Mouse (Mus musculus) lung, postnatal 36 days (tissue): ENCODE data around the gene Endou.
"Not testable (repeated sequence)": the region's sequence is repeated elsewhere in the genome, so short reads cannot be mapped to it uniquely, and the experiment has no call there.

Experiments used
- DNase-seq: peaks from one replicate; pipeline ENCODE4 v3.0.0; 2022; ENCODE audit warnings: mixed read lengths

Gene Endou

DNA sequence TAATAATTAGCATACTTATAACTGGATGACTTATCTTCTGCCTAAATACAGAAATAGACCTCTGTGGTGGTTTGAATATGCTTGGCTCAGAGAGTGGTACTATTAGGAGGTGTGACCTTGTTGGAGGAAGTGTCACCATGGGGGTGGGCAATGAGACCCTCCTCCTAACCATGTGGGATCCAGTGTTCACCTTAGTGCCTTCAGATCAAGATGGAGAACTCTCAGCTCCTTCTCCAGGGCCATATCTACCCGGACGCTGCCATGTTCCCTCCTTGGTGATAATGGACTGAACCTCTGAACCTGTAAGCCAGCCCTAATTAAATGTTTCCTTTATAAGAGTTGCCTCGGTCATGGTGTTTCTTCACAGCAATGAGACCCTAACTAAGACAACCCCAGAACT lies 53.8 kb downstream of the Endou start:
- no peak for DNase-seq

GRCm38 (mm10) chr15:97675927-97676326 lies 55.2 kb downstream of the Endou start:
- DNase-seq, result no peak

DNA sequence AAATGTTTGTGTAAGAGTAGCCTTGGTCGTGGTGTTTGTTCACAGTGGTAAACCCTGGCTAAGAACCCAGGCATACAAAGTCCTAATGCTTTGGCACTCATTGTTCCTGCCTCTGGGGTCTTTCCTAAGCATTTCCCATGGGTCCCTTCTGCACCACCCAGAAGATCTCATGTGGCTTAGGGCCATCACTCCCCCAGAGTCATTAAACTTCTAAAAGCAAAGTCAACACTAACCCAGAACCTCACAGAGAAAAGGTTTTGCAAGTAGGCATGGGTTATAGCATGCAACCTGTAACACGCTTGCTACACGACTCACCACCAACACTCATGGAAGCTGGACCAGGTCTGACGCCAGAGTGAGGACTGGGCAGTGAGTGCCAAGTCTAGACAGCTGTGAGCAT lies 56.7 kb downstream of the Endou start:
- DNase-seq, result no peak

GRCm38 (mm10) chr15:97673256-97674000 lies 57.7 kb downstream of the Endou start:
- no peak for DNase-seq

GRCm38 (mm10) chr15:97672211-97672765 lies 58.9 kb downstream of the Endou start:
- DNase-seq, result no peak

- DNase-seq, result peak; percentile 43
Measured at GRCm38 (mm10) chr15:97670554-97670953, 60.6 kb downstream of the Endou start.

DNA sequence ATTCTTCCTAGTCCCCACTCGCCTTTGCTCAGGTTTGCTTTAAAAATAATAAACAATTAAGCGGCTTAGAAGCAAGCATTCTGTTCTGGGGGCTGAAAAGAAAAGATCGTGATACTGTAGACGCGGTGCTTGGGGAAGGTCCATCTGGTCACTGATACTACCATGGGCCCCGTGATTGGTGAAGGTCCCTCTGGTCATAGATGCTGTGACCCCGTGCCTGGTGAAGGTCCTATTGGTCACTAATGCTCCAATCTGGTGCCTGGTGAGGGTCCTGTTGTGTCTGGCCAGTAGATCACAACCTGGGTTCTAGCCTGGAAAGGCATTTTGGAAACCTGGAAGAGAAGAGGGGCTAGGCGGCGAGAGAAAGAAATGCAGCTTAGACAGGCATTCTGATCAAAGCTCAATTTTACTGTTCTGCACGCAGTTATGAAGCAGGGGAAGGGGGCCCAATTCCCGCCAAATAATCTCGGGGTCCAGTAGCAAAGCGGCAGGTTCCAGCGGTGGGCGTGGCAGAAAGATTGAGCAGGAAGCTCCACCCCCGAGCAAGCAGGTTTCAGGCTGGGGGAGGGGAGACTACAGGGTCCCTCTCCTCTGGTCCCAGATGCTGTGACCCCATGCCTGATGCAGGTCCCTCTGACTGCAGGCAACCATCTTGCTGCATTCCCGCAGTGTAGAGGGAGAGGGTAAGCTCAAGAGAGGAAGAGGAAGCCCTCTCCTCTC lies 62.8 kb downstream of the Endou start:
- not testable (repeated sequence) for DNase-seq

GRCm38 (mm10) chr15:97667437-97667836 lies 63.7 kb downstream of the Endou start:
- DNase-seq, result peak; percentile 75

DNA sequence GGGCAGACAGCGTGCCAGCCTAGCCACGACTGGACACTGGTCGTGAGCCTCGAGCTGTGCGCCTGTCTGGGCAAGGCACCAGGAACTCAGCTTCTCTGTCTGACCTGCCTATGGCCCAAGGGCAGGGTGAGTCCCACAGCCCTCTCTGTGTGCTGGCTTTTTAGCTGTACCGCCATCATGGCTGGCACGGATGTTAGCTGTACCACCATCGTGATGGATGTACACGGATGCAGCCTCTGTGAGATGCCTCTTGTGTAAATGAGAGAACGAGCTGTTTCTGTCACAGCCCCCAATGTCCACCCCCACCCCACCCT lies 64.7 kb downstream of the Endou start:
- DNase-seq, result no peak

DNA sequence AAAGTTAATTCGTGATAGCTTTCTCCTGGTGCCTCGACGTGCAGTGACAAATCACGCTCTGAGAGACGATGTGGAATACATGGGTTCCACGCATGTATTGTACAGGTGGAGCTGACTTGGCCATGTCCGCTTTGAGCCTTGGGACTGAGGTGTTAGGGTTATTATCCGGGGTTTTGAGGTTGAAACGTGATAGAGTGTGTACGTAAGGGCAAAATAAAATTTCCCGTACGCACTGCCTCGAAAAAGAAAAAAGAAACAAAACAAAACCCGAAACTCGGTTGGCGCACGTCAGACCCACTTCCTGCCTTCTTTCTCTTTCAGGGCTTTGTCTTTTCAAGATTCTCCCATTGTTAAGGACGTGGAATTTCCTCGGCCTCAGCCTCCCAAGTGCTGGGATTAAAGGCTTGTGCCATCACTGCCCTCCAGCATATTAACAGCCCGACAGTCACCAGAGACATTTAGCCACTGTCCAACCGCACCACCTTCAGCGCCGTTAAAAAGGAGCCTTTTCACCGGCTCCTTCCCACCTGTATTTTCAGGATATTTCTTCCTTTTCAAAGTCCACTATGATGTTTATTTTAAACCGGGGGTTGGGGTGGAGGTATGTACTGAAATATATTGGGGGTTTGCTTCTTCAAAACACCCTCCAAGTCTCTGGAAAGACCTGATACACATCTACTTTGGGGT lies 65.2 kb downstream of the Endou start:
- DNase-seq, result no peak

DNA sequence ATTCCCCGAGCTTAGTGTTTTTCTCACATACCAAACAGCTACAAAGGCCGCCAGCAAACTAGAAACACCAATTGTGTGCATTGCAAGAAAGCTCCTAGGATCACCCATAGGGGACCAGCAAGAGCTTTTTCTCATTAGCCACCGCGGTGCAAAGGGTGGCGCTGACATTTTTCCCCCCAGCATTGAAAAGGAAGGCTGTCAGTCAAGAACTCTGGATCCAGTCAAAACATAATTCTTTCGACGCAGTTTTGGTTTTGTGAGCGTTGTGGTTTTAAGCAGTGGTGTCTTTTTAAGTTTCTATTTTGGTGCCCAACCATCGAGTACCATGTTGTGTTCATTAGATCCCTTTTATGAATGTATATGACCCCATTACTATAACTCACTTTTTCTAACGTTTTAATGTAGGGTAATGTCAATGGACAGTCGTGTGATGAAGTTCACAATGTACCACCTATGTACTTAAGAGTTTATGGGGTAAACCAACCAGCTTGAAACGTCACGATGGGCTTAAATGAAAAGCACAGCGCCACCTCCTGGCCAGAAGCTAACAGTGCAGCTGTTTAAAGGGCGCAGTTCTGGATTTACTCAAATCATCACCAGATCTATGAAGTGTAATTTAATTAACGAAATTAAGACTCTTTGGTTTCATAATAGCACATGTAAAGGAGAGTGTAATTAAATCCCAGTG lies 66.0 kb downstream of the Endou start:
- peak; percentile 45 for DNase-seq

DNA sequence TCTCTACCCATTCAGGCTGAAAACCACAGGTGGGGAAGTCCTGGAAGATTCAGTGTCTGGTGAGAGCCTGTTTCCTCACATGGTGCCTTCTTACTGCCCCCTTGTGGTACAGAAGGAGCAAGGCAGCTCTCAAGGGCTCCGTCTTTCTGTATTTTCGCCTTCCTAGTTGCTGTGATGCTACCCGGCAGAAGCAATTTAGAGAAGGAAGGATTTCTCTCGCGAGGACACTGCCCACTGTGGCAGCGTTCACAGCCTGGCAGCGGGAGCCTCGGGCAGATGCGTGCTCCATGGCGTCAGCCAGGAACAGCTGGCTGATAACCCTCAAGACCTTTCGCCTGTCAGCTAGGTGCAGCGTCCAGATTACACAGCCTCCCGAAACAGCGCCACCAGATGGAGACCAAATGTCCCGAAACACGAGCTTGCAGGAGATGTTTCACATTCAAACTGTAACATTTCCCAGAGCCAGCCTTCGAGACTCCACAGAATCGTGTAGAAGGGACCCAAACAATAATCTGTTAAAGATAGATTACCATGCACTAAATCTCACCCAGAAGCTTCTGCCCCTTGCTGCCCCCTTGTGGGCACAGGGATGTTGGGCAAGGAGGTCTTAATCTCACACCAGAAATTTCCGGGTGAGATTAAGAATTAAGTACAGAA lies 67.3 kb downstream of the Endou start:
- peak; percentile 85 for DNase-seq
